8 mouse cellular contexts compared by ENCODE assay signal in genomic region chr14:77141324-77142282, GRCm38 (mm10). TPM values are rescaled to one million over a fixed set of nuclear protein-coding genes. Genes with fewer than 3 reads are reported as not detected.
DNase-seq lines count a peak whose midpoint lies in the region; ATAC-seq and TF ChIP-seq lines count a peak whose summit lies in the region.

No protein-coding gene starts in this region.

- 25% methylated on average over 16 of the region's 17 CpGs for WGBS in heart, postnatal 0 days

- no peaks in the 10 kb centered on the region for H3K27me3 ChIP-seq in heart, postnatal 0 days (ENCODE audit: control insufficient read depth, insufficient read depth, low read length)

- peaks cover 6% of the 10 kb centered on the region; the same call in 1 of the 2 replicates for H3K4me1 ChIP-seq in heart, postnatal 0 days (ENCODE audit: control insufficient read depth, insufficient read depth)

- DNase-seq in ES-CJ7 (ENCODE audit: low read depth, low spot score) = peak; percentile 78
- DNase-seq in adrenal gland, postnatal 4 days (ENCODE audit: low spot score in 2 of 2) = peak; percentile 41 to 45
- DNase-seq in fat pad, adult 2 months (ENCODE audit: extremely low read depth, low read depth, low spot score) = peak; percentile 8
- peak; percentile 90 for DNase-seq in heart, postnatal 0 days (ENCODE audit: low spot score)
- DNase-seq in layer of hippocampus, adult 11-12 months (ENCODE audit: low spot score) = peak; percentile 87
- peak; percentile 65 for DNase-seq in lung, postnatal 25 days (ENCODE audit: low spot score)
- peak; percentile 86 to 90 for DNase-seq in right cerebral cortex, postnatal 10 days (ENCODE audit: low spot score in 2 of 2)

- H3K9ac ChIP-seq in heart, postnatal 0 days (replicated peaks; ENCODE audit: low read depth, low read length) = no peak overlapping the region

- no peak overlapping the region for H3K27ac ChIP-seq in heart, postnatal 0 days (ENCODE audit: low read depth)

- ATAC-seq in heart, postnatal 0 days (ENCODE audit: insufficient read depth, low read depth) = no peak
- ATAC-seq in erythroid progenitor cell, adult 5-6 weeks (replicated peaks; ENCODE audit: low FRiP score, poor library complexity, severe bottlenecking) = no peak

- TF ChIP-seq EP300 in heart, postnatal 0 days (IDR thresholded peaks at IDR 0.05; ENCODE audit: low read depth) = no peak

- H3K36me3 ChIP-seq in heart, postnatal 0 days (replicated peaks; ENCODE audit: control insufficient read depth, insufficient read depth, low read length) = no peaks in the 10 kb centered on the region

- no peak overlapping the region for H3K4me3 ChIP-seq in heart, postnatal 0 days (ENCODE audit: low read depth, low read length)

- H3K4me2 ChIP-seq in heart, postnatal 0 days (ENCODE audit: low read depth, low read length) = peak overlapping the region; percentile 6; the same call in 1 of the 2 replicates

- TF ChIP-seq CTCF in heart, postnatal 0 days (IDR thresholded peaks at IDR 0.05; ENCODE audit: low read depth) = peak; percentile 77

- H3K9me3 ChIP-seq in heart, postnatal 0 days (replicated peaks; ENCODE audit: control insufficient read depth, low read length) = no peaks in the 10 kb centered on the region

RNA-seq across cellular contexts. Expression of gene Enox1, which starts 15.0 kb away (rescaled TPM):
- 10 to 100 TPM; 12.8 to 13.4 TPM for total RNA-seq in adrenal gland, postnatal 4 days (2021)
- 1.7 and 2.6 TPM in 2 replicates for total RNA-seq in heart, postnatal 0 days (2014; rRNA removed; ENCODE audit: low replicate concordance)
- polyA plus RNA-seq in heart, postnatal 0 days (2015; fragmentation: Nextera tagmentation; extraction: Ambion mirVana) = 0.78 and 0.83 TPM in 2 replicates
- total RNA-seq in erythroid progenitor cell, adult 5-6 weeks (2015; ENCODE audit: low replicate concordance) = not detected in 2 replicates
- total RNA-seq in erythroid progenitor cell, adult 5-6 weeks (2017; ENCODE audit: low replicate concordance) = not detected in 2 replicates

Comparison
In these comparisons a context has a peak if more than half of its experiments do, and no peak if none do; other contexts are left out.
1. DNase-seq: peak in every context shown above with its lines; median percentile 90 in heart, postnatal 0 days; 88 in right cerebral cortex, postnatal 10 days; 87 in layer of hippocampus, adult 11-12 months; 78 in ES-CJ7; 65 in lung, postnatal 25 days; 43 in adrenal gland, postnatal 4 days; 8 in fat pad, adult 2 months.